Mouse (Mus musculus): ENCODE measurements at regions not wholly inside any gene's neighbourhood (a gene's known extent, or its start where the extent isn't known, plus 50 kb on each side); places are given as distances from the start of the nearest gene placed in this dataset.

- H3K27ac ChIP-seq = no peak overlapping the region
- peaks cover 47% of the 10 kb centered on the region for H3K27me3 ChIP-seq
- H3K4me3 ChIP-seq = no peak overlapping the region
- H3K4me2 ChIP-seq (replicated peaks) = no peak overlapping the region
- no peaks in the 10 kb centered on the region for H3K9me3 ChIP-seq (replicated peaks)
- no peak overlapping the region for H3K9ac ChIP-seq
- 81% methylated on average over 2 of the region's 2 CpGs for WGBS
- no peaks in the 10 kb centered on the region for H3K36me3 ChIP-seq
- peaks cover 11% of the 10 kb centered on the region for H3K4me1 ChIP-seq
- no peak for ATAC-seq (ENCODE audit: low FRiP score)
Observed at GRCm38 (mm10) chr3:33902431-33902830, 58.3 kb upstream of the Ccdc39 start.

DNA sequence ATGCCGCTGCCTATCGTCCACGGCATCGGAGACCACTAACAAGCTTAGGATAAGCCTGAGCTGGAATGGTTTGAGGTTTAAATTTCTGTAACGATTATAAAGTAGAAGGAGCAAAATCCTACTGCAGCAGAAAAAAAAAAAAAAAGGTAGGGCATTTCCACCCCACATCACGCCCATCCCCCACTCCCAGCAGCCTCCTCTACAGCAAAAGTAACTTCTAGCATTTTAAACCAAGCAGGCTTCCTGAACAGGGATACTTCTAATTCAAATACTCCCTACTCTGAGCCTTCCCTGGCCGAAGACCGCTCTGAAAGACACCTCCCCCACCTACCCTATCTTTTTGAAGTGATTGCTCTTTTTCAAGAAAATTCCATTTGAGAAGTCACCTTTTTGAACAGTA is 59.2 kb upstream of the Ccdc39 start:
- Histone ChIP-seq H3K27ac (no peak overlapping the region), H3K36me3 (no peaks in the 10 kb centered on the region), H3K27me3 (peaks cover 53% of the 10 kb centered on the region), H3K4me1 (peaks cover 11% of the 10 kb centered on the region), H3K4me3 (no peak overlapping the region), H3K9me3 (replicated peaks) (no peaks in the 10 kb centered on the region), H3K9ac (no peak overlapping the region), H3K4me2 (replicated peaks) (no peak overlapping the region)
- ATAC-seq (ENCODE audit: low FRiP score) = no peak
- WGBS = 74% methylated on average over 8 of the region's 8 CpGs

GRCm38 (mm10) chr3:33903816-33904215 is 59.7 kb upstream of the Ccdc39 start:
- Histone ChIP-seq H3K27ac (no peak overlapping the region), H3K9ac (no peak overlapping the region), H3K4me1 (peaks cover 11% of the 10 kb centered on the region), H3K4me2 (replicated peaks) (no peak overlapping the region), H3K4me3 (no peak overlapping the region), H3K9me3 (replicated peaks) (no peaks in the 10 kb centered on the region), H3K27me3 (peaks cover 58% of the 10 kb centered on the region), H3K36me3 (no peaks in the 10 kb centered on the region)
- 56% methylated on average over 4 of the region's 4 CpGs for WGBS
- no peak for ATAC-seq (ENCODE audit: low FRiP score)

GRCm38 (mm10) chr3:33904854-33905678 is 61.0 kb upstream of the Ccdc39 start:
- Histone ChIP-seq H3K27me3 (peaks cover 61% of the 10 kb centered on the region), H3K9me3 (replicated peaks) (no peaks in the 10 kb centered on the region), H3K4me1 (peaks cover 11% of the 10 kb centered on the region), H3K36me3 (no peaks in the 10 kb centered on the region), H3K27ac (peak overlapping the region; percentile 71), H3K4me2 (replicated peaks) (peak overlapping the region; percentile 33), H3K4me3 (no peak overlapping the region), H3K9ac (0 out of 2 replicates have a peak overlapping the region, but pooled peaks have one; percentile 35)
- ATAC-seq (ENCODE audit: low FRiP score) = peak; percentile 93
- WGBS = 37% methylated on average over 22 of the region's 22 CpGs

DNA sequence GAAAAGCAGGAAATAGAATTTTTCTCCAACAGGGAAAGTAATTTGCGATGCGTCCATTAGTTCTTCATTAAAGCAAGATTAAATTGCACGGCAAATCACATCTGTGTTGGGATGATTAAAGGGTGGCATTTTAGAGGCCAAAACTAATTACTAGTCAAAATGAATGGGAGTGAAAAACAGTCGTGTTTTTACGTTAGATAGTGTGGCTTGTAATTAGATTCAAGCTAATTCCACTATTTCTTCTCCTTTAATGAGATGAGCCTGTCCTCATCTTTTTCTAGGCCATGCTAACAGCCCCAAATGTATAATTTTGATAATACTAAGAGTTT is 61.5 kb upstream of the Ccdc39 start:
- H3K27me3 ChIP-seq = peaks cover 55% of the 10 kb centered on the region
- peak; percentile 52 for ATAC-seq (ENCODE audit: low FRiP score)
- peak overlapping the region; percentile 33 for H3K4me2 ChIP-seq (replicated peaks)
- no peaks in the 10 kb centered on the region for H3K36me3 ChIP-seq
- H3K4me3 ChIP-seq = no peak overlapping the region
- no peak overlapping the region for H3K9ac ChIP-seq
- WGBS = 32% methylated on average over 5 of the region's 5 CpGs
- H3K4me1 ChIP-seq = peaks cover 11% of the 10 kb centered on the region
- no peaks in the 10 kb centered on the region for H3K9me3 ChIP-seq (replicated peaks)
- H3K27ac ChIP-seq = peak overlapping the region; percentile 71

DNA sequence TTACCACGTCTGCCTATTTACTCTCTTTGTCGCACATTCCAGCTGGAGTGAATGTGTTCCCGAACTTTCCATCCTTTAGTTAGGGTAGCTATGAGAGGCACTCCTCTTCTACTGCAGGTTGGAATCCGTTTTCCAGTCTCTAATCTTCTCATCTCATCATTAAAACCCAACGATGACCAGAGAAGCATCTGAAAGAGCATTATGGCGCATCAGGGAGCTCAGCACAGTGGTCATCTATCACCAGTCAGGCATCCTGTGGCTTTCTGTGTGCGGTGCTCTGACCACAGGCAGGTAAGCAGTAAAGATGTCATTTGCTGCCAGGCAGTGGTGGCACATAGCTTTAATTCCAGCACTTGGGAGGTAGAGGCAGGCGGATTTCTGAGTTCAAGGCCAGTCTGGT is 63.0 kb upstream of the Ccdc39 start:
- 82% methylated on average over 8 of the region's 8 CpGs for WGBS
- Histone ChIP-seq H3K27ac (no peak overlapping the region), H3K4me3 (no peak overlapping the region), H3K9me3 (replicated peaks) (no peaks in the 10 kb centered on the region), H3K27me3 (peaks cover 50% of the 10 kb centered on the region), H3K4me2 (replicated peaks) (no peak overlapping the region), H3K36me3 (no peaks in the 10 kb centered on the region), H3K4me1 (peaks cover 11% of the 10 kb centered on the region), H3K9ac (no peak overlapping the region)
- ATAC-seq (ENCODE audit: low FRiP score) = no peak

DNA sequence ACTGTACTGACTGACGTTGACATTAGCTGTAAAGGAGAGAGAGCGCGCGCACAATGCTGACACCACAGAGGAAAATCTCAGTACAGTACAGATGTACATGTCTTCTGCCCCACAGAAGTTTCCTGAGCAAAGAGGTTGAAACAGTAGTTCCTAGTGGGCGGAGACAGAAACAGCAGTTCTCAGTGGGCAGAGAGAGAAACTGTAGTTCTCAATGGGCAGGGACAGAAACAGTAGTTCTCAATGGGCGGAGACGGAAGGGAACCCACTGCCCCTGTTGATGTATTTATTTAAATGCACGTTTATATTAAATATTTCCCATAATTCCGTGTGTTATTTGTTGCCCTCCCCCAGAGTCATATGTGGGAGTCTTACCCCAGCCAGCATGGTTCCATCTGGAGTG is 67.4 kb upstream of the Ccdc39 start:
- Histone ChIP-seq H3K4me3 (no peak overlapping the region), H3K4me1 (no peaks in the 10 kb centered on the region), H3K36me3 (no peaks in the 10 kb centered on the region), H3K27me3 (peaks cover 40% of the 10 kb centered on the region), H3K4me2 (replicated peaks) (no peak overlapping the region), H3K9me3 (replicated peaks) (no peaks in the 10 kb centered on the region), H3K9ac (no peak overlapping the region), H3K27ac (no peak overlapping the region)
- 84% methylated on average over 9 of the region's 9 CpGs for WGBS
- ATAC-seq (ENCODE audit: low FRiP score) = no peak

DNA sequence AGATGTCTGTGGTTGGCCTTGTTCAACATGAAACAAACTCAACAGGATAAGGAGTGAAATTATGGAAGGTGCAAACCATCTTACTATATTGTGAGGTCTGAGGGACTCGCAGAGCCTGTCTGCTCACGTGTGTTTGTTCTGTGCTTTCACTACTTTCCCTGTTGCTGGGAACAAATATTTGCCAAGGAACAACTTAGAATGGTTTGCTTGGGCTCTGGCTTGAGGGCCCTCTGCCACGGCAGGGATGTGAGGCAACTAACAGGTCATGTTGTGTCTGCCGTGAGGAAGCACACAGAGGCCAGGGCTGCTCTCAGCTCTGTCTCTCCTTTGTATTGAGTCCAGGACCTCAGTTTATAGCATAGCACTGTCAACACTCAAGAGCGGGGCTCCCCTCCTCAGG is 69.4 kb upstream of the Ccdc39 start:
- H3K4me1 ChIP-seq = no peaks in the 10 kb centered on the region
- H3K4me2 ChIP-seq (replicated peaks) = no peak overlapping the region
- no peak overlapping the region for H3K4me3 ChIP-seq
- no peaks in the 10 kb centered on the region for H3K36me3 ChIP-seq
- no peak for ATAC-seq (ENCODE audit: low FRiP score)
- H3K27ac ChIP-seq = no peak overlapping the region
- H3K9me3 ChIP-seq (replicated peaks) = no peaks in the 10 kb centered on the region
- no peak overlapping the region for H3K9ac ChIP-seq
- WGBS = 91% methylated on average over 5 of the region's 5 CpGs
- peaks cover 24% of the 10 kb centered on the region for H3K27me3 ChIP-seq

DNA sequence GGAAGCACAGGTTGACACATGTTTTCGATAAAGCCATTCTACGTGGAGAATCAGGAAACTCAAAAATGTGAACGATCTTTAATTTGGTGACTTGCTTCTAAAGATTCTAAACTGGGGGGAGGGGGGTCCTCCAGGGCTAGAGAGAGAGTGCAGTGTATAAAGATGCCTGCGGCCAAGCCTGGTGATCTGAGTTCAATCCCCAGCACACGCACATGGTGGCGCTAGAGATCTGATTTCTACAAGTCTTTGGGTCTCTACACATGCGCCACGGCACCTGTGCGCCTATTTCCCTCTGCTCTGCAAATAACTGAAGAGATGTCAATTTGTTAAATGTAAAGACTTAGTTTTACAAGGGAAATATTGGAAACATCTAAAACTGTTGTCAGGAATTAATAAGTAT is 70.3 kb upstream of the Ccdc39 start:
- Histone ChIP-seq H3K9me3 (replicated peaks) (no peaks in the 10 kb centered on the region), H3K27me3 (peaks cover 14% of the 10 kb centered on the region), H3K9ac (no peak overlapping the region), H3K4me2 (replicated peaks) (no peak overlapping the region), H3K4me1 (no peaks in the 10 kb centered on the region), H3K36me3 (no peaks in the 10 kb centered on the region), H3K4me3 (no peak overlapping the region), H3K27ac (no peak overlapping the region)
- ATAC-seq (ENCODE audit: low FRiP score) = no peak
- 57% methylated on average over 9 of the region's 9 CpGs for WGBS

- Histone ChIP-seq H3K27me3 (peaks cover 10% of the 10 kb centered on the region), H3K9me3 (replicated peaks) (no peaks in the 10 kb centered on the region), H3K9ac (no peak overlapping the region), H3K4me2 (replicated peaks) (no peak overlapping the region), H3K36me3 (no peaks in the 10 kb centered on the region), H3K4me1 (no peaks in the 10 kb centered on the region), H3K27ac (no peak overlapping the region), H3K4me3 (no peak overlapping the region)
- no peak for ATAC-seq (ENCODE audit: low FRiP score)
Observed at GRCm38 (mm10) chr3:33915777-33916176, 71.7 kb upstream of the Ccdc39 start.

DNA sequence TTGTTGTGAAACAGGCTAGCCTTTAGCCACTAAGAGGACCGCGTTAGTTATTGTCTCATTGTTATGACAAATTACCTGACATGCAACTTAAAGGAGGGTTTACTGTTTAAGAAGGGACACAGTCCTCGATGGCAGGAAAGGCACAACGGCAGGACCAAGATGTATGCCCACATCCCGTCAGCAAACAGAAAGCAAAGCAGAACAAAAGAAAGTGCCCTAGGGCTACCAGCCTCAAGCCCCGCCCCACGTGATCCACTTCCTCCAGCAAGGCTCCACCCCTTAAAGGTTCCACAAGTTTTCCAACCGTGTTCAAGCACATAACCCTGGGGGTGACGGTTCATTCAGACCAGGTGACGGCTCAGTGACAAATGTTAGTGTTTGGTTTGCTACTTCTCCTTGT is 72.2 kb upstream of the Ccdc39 start:
- Histone ChIP-seq H3K9me3 (replicated peaks) (no peaks in the 10 kb centered on the region), H3K36me3 (no peaks in the 10 kb centered on the region), H3K27me3 (peaks cover 10% of the 10 kb centered on the region), H3K27ac (no peak overlapping the region), H3K4me2 (replicated peaks) (no peak overlapping the region), H3K4me1 (no peaks in the 10 kb centered on the region), H3K9ac (no peak overlapping the region), H3K4me3 (no peak overlapping the region)
- WGBS = 73% methylated on average over 10 of the region's 10 CpGs
- ATAC-seq (ENCODE audit: low FRiP score) = no peak

GRCm38 (mm10) chr3:33916818-33917217 is 72.7 kb upstream of the Ccdc39 start:
- ATAC-seq (ENCODE audit: low FRiP score) = no peak
- Histone ChIP-seq H3K36me3 (no peaks in the 10 kb centered on the region), H3K9ac (no peak overlapping the region), H3K9me3 (replicated peaks) (no peaks in the 10 kb centered on the region), H3K27ac (no peak overlapping the region), H3K4me1 (no peaks in the 10 kb centered on the region), H3K4me2 (replicated peaks) (no peak overlapping the region), H3K27me3 (peaks cover 6% of the 10 kb centered on the region), H3K4me3 (no peak overlapping the region)
- 94% methylated on average over 6 of the region's 6 CpGs for WGBS

DNA sequence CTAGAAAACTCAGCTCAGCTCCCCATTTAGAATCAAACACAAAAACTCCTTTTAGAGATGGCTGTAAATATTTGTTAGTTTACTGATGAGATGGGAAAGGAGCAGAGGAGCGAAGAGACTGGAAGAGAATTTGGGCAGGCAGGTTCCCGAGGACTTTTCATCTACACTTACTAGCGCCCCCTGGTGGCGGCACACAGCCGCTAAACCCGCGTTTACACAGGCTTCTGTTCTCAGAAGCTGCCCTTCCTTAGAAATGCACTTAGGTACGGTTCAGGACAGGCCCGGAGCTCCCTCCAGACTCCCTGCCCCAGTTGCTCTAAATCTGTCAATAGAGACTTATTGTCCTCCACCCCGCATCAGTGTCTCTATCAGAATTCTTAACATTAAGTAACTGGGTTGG is 74.7 kb upstream of the Ccdc39 start:
- H3K9ac ChIP-seq = no peak overlapping the region
- no peaks in the 10 kb centered on the region for H3K36me3 ChIP-seq
- WGBS = 7% methylated on average over 10 of the region's 10 CpGs
- H3K4me1 ChIP-seq = no peaks in the 10 kb centered on the region
- no peak overlapping the region for H3K4me2 ChIP-seq (replicated peaks)
- ATAC-seq (ENCODE audit: low FRiP score) = peak; percentile 50; the same call in 1 of the 2 replicates
- no peaks in the 10 kb centered on the region for H3K9me3 ChIP-seq (replicated peaks)
- no peak overlapping the region for H3K27ac ChIP-seq
- peaks cover 3% of the 10 kb centered on the region; the same call in 1 of the 2 replicates for H3K27me3 ChIP-seq
- no peak overlapping the region for H3K4me3 ChIP-seq

Measured in hindbrain, embryonic 12.5 days (tissue).